Comparison of ENCODE assay signal across 1 mouse cellular context in the genomic region with DNA sequence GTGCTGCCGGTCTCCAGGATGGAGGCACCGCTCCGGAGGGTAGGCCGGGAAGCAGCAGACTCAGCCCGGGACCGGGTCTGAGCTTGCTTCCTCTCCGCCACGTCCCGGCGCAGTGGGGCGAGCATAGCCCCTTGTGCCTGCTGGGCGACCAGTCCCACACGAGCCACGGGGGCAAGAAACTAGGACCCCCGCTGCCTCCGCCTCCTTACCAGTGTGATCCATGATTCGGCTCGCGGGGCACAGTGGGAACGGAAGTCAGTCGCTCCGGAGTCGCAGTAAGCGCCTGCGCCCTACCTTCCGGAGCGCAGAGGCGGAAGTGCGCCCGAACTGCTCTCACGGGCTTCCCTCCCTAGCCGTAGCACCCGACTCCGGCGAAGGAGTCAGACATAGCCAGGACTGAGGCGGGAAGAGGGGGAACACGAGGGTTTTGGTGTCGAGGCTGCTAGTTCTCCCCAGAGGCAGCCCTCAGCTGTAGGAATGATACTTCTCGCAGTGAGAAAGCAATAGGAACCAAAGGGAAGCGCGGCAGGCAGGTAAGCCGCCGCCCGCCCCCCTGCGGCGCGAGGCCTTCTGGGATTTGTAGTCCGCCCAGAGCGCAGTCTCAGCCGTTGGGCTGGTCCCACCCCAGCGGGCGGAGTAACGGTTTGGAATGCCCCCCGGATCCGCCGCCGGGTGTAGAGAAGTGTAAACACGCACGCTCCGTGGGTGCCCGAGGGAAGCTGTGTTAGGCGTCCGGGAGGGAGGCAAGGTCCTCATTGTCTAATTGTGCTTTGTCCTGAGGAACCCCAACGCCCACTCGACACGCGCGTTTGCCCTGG.
TF ChIP-seq lines count a peak whose summit lies in the region.

A gene (minus strand): TSS at position 303 of the 818 bp plus-strand sequence.

TF ChIP-seq in CH12.LX, 34 proteins besides CTCF, POLR2A, EP300 and RAD21 (continued from another document):
- TF ChIP-seq UBTF (IDR thresholded peaks at IDR 0.05; ENCODE audit: low read depth, low read length), result peak; percentile 90
- TF ChIP-seq ETS1 (conservative IDR thresholded peaks at IDR 0.05; ENCODE audit: low read depth, low read length), result peak; percentile 18; the same call in 1 of the 2 replicates
- 0 out of 2 replicates have a peak, but pooled peaks have one; percentile 52 for TF ChIP-seq CHD2 (IDR thresholded peaks at IDR 0.05; ENCODE audit: low read length)
- peak; percentile 79 for TF ChIP-seq MXI1 (IDR thresholded peaks at IDR 0.05; ENCODE audit: low read depth, low read length)
- no peak for TF ChIP-seq SMC3 (IDR thresholded peaks at IDR 0.05; ENCODE audit: low read depth, low read length)
- TF ChIP-seq ZNF384 (IDR thresholded peaks at IDR 0.05; ENCODE audit: low read depth, low read length), result no peak; the same call in 1 of the 2 replicates
- peak; percentile 58 for TF ChIP-seq MAX (IDR thresholded peaks at IDR 0.05; ENCODE audit: low read length)
- TF ChIP-seq USF2 (conservative IDR thresholded peaks at IDR 0.05; ENCODE audit: low read depth, low read length), result no peak
- peak; percentile 8 for TF ChIP-seq TCF12 (IDR thresholded peaks at IDR 0.05; ENCODE audit: low read depth, low read length)
- peak; percentile 23; the same call in 1 of the 2 replicates for TF ChIP-seq MAFK (IDR thresholded peaks at IDR 0.05; ENCODE audit: insufficient replicate concordance, low read length)
- peak; percentile 92 for TF ChIP-seq HCFC1 (IDR thresholded peaks at IDR 0.05; ENCODE audit: low read depth, low read length)
- no peak for TF ChIP-seq CHD1 (IDR thresholded peaks at IDR 0.05; ENCODE audit: low read depth, low read length)
- peak; percentile 72 for TF ChIP-seq NELFE (IDR thresholded peaks at IDR 0.05; ENCODE audit: low read depth, low read length)
- 0 out of 2 replicates have a peak, but pooled peaks have one; percentile 51 for TF ChIP-seq SIN3A (IDR thresholded peaks at IDR 0.05; ENCODE audit: low read length)
- peak; percentile 85; the same call in 1 of the 2 replicates for TF ChIP-seq KAT2A (IDR thresholded peaks at IDR 0.05; ENCODE audit: insufficient replicate concordance, low read length)
- TF ChIP-seq TBP (conservative IDR thresholded peaks at IDR 0.05; ENCODE audit: low read depth, low read length), result 0 out of 2 replicates have a peak, but pooled peaks have one; percentile 9
- peak; percentile 89 for TF ChIP-seq ZMIZ1 (IDR thresholded peaks at IDR 0.05; ENCODE audit: low read depth, low read length)
- TF ChIP-seq ELF1 (IDR thresholded peaks at IDR 0.05; ENCODE audit: low read depth, low read length), result peak; percentile 94
- peak; percentile 37 for TF ChIP-seq MEF2A (IDR thresholded peaks at IDR 0.05; ENCODE audit: borderline replicate concordance, low read depth, low read length)
- no peak for TF ChIP-seq PAX5 (IDR thresholded peaks at IDR 0.05; ENCODE audit: low read length)
- TF ChIP-seq NRF1 (IDR thresholded peaks at IDR 0.05; ENCODE audit: low read depth, low read length), result peak; percentile 79
- peak; percentile 19 for TF ChIP-seq MYC (IDR thresholded peaks at IDR 0.05; ENCODE audit: low read depth, low read length)
- TF ChIP-seq IRF4 (IDR thresholded peaks at IDR 0.05; ENCODE audit: low read depth, low read length), result peak; percentile 6; the same call in 1 of the 2 replicates
- TF ChIP-seq BHLHE40 (IDR thresholded peaks at IDR 0.05; ENCODE audit: low read depth, low read length), result peak; percentile 12
- TF ChIP-seq JUN (IDR thresholded peaks at IDR 0.05; ENCODE audit: insufficient read depth, low read depth, low read length), result no peak
- TF ChIP-seq USF1 (IDR thresholded peaks at IDR 0.05; ENCODE audit: low read depth, low read length), result no peak
- peak; percentile 73; the same call in 1 of the 2 replicates for TF ChIP-seq RCOR1 (conservative IDR thresholded peaks at IDR 0.05; ENCODE audit: low read depth, low read length)
- TF ChIP-seq MAZ (IDR thresholded peaks at IDR 0.05; ENCODE audit: low read depth, low read length), result peak; percentile 76
- TF ChIP-seq ZC3H11A (IDR thresholded peaks at IDR 0.05; ENCODE audit: low read depth, low read length), result no peak
